Mouse (Mus musculus): ENCODE results near the gene Olfr782. TPM values are rescaled to one million over a fixed set of nuclear protein-coding genes. Genes with fewer than 3 reads are reported as not detected.
"Not testable (repeated sequence)": the region's sequence is repeated elsewhere in the genome, so short reads cannot be mapped to it uniquely, and the experiment has no call there.

Gene Olfr782
- not detected for total RNA-seq (2021)
- long read RNA-seq, experiment 1: 0 reads
- long read RNA-seq, experiment 2: 0 reads

DNA sequence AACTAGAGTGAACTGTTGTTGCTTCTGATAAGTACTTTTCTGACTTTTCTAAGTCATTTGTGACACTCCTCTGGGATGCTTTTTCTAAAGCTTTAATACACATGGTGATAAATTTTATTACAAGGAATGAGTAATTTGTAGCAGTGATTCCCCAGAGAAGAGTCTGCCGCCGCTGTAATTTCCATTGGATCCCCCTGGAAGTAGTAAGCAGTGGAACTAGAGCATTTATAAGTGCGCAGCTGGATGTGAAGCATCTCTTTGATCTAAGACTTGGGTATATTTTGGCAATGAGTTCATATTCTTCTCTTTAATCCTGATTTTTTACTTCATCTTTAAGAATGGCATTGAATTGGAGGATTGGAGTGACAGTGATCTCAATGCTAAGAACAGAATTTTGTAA lies at the start of gene Olfr782:
Olfr782 (plus strand) TSS at position 301 of the 400 bp plus-strand sequence.
- intact Hi-C loops (cut with DNase I): no loop called here
- DNase-seq: no peak

- intact Hi-C loops (cut with DNase I): not testable (repeated sequence)
Observed at GRCm38 (mm10) chr10:129312973-129313372, 35.7 kb upstream of the Olfr782 start.

DNA sequence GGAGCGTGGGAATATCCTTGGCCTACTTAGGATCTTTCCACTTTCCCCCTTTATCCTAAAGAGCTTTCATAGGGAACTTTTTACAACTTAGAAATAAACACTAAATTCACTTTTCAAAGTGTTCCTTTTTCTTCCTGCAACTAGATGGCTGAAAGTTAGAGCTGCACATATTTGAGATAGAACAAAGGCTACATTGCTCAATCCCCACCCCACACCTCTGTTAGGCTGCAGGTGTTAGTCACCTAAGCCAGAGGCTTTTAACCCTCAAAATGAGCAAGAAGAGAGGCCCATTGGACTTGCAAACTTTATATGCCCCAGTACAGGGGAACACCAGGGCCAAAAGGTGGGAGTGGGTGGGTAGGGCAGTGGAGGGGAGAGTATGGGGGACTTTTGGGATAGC lies 35.1 kb upstream of the Olfr782 start:
- DNase-seq; intact Hi-C loops (cut with DNase I): not testable (repeated sequence)

More at GRCm38 (mm10) chr10:129312973-129313372, 35.7 kb upstream of the Olfr782 start:
- not testable (repeated sequence) for DNase-seq

- no peak for DNase-seq
- intact Hi-C loops (cut with DNase I): no loop called here
Observed at GRCm38 (mm10) chr10:129317817-129318216, 30.8 kb upstream of the Olfr782 start, which contains the start of gene Olfr780. TSS of gene Olfr780 (plus strand) at chr10:129318117.

DNA sequence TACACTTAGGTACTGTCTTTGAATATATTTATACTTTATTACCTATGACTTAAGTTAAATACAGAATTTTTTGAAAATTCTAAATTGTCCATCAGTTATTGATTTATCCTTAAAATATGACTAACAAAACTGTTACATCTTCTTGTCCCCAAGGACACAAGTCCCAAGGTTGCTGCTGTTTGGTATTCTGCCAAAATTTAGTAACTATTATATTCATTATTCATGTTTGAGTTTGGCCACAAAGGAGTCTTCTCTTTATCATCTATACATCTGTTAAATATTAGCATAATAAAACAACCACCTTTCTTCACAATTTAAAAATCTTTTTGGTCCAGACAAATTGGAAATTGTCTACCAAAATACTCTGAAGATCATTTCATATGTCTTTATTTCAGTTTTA lies 20.1 kb upstream of the Olfr782 start, which contains the start of gene Olfr781:
Olfr781 (plus strand) TSS at position 301 of the 400 bp plus-strand sequence.
- no peak for DNase-seq
- intact Hi-C loops (cut with DNase I): no loop called here

GRCm38 (mm10) chr10:129352475-129352874 lies 3.8 kb downstream of the Olfr782 start:
- intact Hi-C loops (cut with DNase I); DNase-seq: not testable (repeated sequence)

DNA sequence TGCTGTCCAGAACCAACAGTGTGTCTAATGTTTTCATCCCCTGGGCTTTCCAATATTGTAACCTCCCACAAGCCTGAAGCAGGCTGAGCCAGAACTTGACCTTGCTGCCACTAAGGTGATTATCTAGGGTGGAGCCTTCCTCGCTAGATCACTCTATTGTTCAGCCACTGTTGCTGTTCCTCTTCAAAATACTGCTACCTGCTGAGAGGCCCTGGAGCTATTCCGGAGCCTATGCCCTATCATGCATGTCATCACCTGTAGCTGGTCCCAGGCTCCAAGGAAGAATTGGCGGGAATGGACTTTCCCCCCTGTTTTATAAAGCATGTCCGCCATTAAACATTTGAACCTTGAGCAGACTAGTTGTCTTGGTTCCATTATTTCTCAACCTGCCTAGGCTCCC lies 7.8 kb downstream of the Olfr782 start:
- intact Hi-C loops (cut with DNase I); DNase-seq: not testable (repeated sequence)

GRCm38 (mm10) chr10:129357307-129357706 lies 8.7 kb downstream of the Olfr782 start:
- no peak for DNase-seq
- intact Hi-C loops (cut with DNase I): no loop called here

- intact Hi-C loops (cut with DNase I): not testable (repeated sequence)
Observed at GRCm38 (mm10) chr10:129374051-129374450, 25.4 kb downstream of the Olfr782 start.

DNA sequence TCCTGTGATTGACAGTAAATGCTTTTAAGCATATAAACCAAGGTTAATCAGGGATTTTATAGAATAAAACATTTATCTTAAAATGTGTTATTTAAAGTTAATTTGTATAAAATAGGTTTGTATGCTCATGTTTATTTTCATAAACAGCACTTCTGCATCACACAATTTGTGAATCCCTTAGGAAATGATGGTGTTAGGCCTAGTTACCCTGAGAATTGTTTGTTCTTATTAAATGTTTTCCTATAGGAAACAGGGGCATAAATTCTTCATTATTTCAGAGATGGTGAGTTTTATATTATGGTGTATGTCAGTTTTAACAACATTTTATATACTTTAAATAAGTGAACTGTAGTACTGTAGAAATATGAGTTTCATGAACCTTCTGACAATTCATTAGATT lies 35.1 kb downstream of the Olfr782 start, which contains the start of gene Olfr784:
Olfr784 (plus strand) TSS at position 301 of the 400 bp plus-strand sequence.
- DNase-seq: no peak
- intact Hi-C loops (cut with DNase I): no loop called here

More at GRCm38 (mm10) chr10:129374051-129374450, 25.4 kb downstream of the Olfr782 start:
- not testable (repeated sequence) for DNase-seq

GRCm38 (mm10) chr10:129400892-129401291 lies 52.2 kb downstream of the Olfr782 start:
- intact Hi-C loops (cut with DNase I): no loop called here
- DNase-seq: no peak

Other genes starting within 250 kb of the Olfr782 start
- not detected for gene Olfr768, start 249.5 kb upstream of the Olfr782 start, total RNA-seq (2021)
- not detected for gene Olfr769, start 231.0 kb upstream of the Olfr782 start, total RNA-seq (2021)
- not detected for gene Olfr770, start 209.9 kb upstream of the Olfr782 start, total RNA-seq (2021)
- gene Olfr771, start 184.1 kb upstream of the Olfr782 start, total RNA-seq (2021): not detected
- gene Olfr772, start 170.9 kb upstream of the Olfr782 start, total RNA-seq (2021): not detected
- not detected for gene Olfr773, start 161.4 kb upstream of the Olfr782 start, total RNA-seq (2021)
- gene Olfr774, start 112.6 kb upstream of the Olfr782 start, total RNA-seq (2021): not detected
- gene Olfr775, start 100.4 kb upstream of the Olfr782 start, total RNA-seq (2021): not detected
- gene Olfr776, start 89.7 kb upstream of the Olfr782 start, total RNA-seq (2021): not detected
- gene Olfr777, start 77.4 kb upstream of the Olfr782 start, total RNA-seq (2021): not detected
- not detected for gene Olfr780, start 30.7 kb upstream of the Olfr782 start, total RNA-seq (2021)
- not detected for gene Olfr781, start 20.0 kb upstream of the Olfr782 start, total RNA-seq (2021)
- not detected for gene Olfr784, start 35.2 kb downstream of the Olfr782 start, total RNA-seq (2021)
- not detected for gene Olfr785, start 56.6 kb downstream of the Olfr782 start, total RNA-seq (2021)
- not detected for gene Olfr786, start 78.5 kb downstream of the Olfr782 start, total RNA-seq (2021)
- gene Olfr787, start 113.0 kb downstream of the Olfr782 start, total RNA-seq (2021): not detected
- gene Olfr788, start 122.1 kb downstream of the Olfr782 start, total RNA-seq (2021): not detected
- gene Olfr789, start 135.9 kb downstream of the Olfr782 start, total RNA-seq (2021): not detected
- not detected for gene Olfr790, start 149.6 kb downstream of the Olfr782 start, total RNA-seq (2021)
- gene Olfr791, start 172.9 kb downstream of the Olfr782 start, total RNA-seq (2021): not detected
- gene Olfr792, start 190.3 kb downstream of the Olfr782 start, total RNA-seq (2021): not detected
- gene Olfr794, start 218.8 kb downstream of the Olfr782 start, total RNA-seq (2021): not detected